Mouse (Mus musculus) right cerebral cortex, postnatal 4 days (tissue): Measurements from ENCODE around the gene Usp32.

Experiments
- DNase-seq: peaks from one replicate; pipeline ENCODE4 v3.0.0-alpha.2; 2022

The Usp32 gene

GRCm38 (mm10) chr11:85123267-85123992, 16.5 kb downstream of the Usp32 start:
- DNase-seq, result no peak

- DNase-seq, result no peak
These were observed 17.9 kb downstream of the Usp32 start for GRCm38 (mm10) chr11:85122073-85122472.

- DNase-seq, result no peak
These were observed 22.8 kb downstream of the Usp32 start for GRCm38 (mm10) chr11:85117160-85117559.

- no peak for DNase-seq
These were observed 23.7 kb downstream of the Usp32 start for GRCm38 (mm10) chr11:85116084-85116844.

GRCm38 (mm10) chr11:85109957-85110356, 30.0 kb downstream of the Usp32 start:
- no peak for DNase-seq

- no peak for DNase-seq
These were observed 32.7 kb downstream of the Usp32 start for GRCm38 (mm10) chr11:85107217-85107616.

- DNase-seq, result no peak
These were observed 34.1 kb downstream of the Usp32 start for GRCm38 (mm10) chr11:85105836-85106235.

- DNase-seq, result no peak
These were observed 36.2 kb downstream of the Usp32 start for GRCm38 (mm10) chr11:85103763-85104162.

- no peak for DNase-seq
These were observed 44.8 kb downstream of the Usp32 start for GRCm38 (mm10) chr11:85095116-85095515.

GRCm38 (mm10) chr11:85086253-85086652, 53.7 kb downstream of the Usp32 start:
- DNase-seq, result no peak

- no peak for DNase-seq
These were observed 72.1 kb downstream of the Usp32 start for GRCm38 (mm10) chr11:85067871-85068270.

GRCm38 (mm10) chr11:85058562-85058961, 81.4 kb downstream of the Usp32 start:
- no peak for DNase-seq

- DNase-seq, result no peak
These were observed 82.4 kb downstream of the Usp32 start for GRCm38 (mm10) chr11:85057544-85057943.

GRCm38 (mm10) chr11:85056901-85057300, 83.1 kb downstream of the Usp32 start:
- no peak for DNase-seq

- no peak for DNase-seq
These were observed 84.4 kb downstream of the Usp32 start for GRCm38 (mm10) chr11:85055561-85055960.

- DNase-seq, result no peak
These were observed 100.7 kb downstream of the Usp32 start for GRCm38 (mm10) chr11:85039256-85039655.

GRCm38 (mm10) chr11:85013121-85013520, 126.8 kb downstream of the Usp32 start:
- no peak for DNase-seq

- no peak for DNase-seq
These were observed 136.4 kb downstream of the Usp32 start for GRCm38 (mm10) chr11:85003566-85003965.

- DNase-seq, result no peak
These were observed 144.7 kb downstream of the Usp32 start for GRCm38 (mm10) chr11:84995241-84995640.

- no peak for DNase-seq
These were observed 147.0 kb downstream of the Usp32 start for GRCm38 (mm10) chr11:84992996-84993395.

- DNase-seq, result no peak
These were observed 151.5 kb downstream of the Usp32 start for GRCm38 (mm10) chr11:84988341-84988919.

GRCm38 (mm10) chr11:84985421-84985820, 154.5 kb downstream of the Usp32 start:
- no peak for DNase-seq

- DNase-seq, result no peak
These were observed 159.3 kb downstream of the Usp32 start for GRCm38 (mm10) chr11:84980697-84981096.

GRCm38 (mm10) chr11:84979351-84979750, 160.6 kb downstream of the Usp32 start:
- no peak for DNase-seq
